Mouse (Mus musculus): ENCODE data around the gene Crygn.
A peak's percentile ranks its signal among the peaks of the same experiment; 100 is the strongest.

Gene Crygn

DNA sequence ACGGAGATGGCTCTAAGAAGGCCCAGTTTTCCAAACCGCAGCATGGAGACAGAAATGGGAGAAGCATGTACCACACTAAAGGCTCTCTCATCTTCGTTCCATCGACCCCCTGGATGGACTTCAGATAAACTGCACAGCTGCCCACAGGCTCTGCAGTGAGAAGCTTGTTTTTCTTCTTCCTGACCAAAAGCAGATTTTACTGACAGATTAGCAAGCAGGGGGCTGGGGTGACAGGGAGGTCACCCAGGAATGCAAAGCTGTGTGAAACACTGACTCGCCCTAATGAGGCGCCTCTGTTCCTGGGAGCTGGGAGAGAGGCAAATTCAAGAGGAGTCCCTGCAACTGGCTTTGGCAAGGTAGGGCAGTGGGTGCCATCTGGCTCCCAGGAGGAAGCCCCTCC lies 10.3 kb downstream of the Crygn start:
- no peak for DNase-seq (ENCODE audit: low spot score in 2 of 2)

DNA sequence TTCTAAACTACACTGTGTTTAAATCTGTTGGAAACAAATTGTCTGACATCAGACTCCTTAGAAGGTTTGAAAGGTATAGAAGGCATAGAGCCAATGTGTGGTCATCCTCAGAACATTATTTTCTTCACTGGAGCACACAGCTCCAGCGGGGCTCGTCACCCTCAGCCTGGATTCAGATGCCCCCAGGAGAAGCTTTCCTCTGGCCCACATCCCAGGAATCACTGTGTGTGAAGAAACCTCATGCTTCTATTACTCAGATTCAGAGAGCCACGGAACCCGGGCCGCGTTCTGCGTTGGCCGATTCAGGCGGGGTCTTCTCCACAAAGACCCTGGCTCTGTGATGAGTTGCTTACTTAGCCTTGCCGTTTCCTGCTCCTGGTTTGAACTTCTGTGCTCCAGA lies 13.9 kb downstream of the Crygn start:
- no peak for DNase-seq (ENCODE audit: low spot score in 2 of 2)

DNA sequence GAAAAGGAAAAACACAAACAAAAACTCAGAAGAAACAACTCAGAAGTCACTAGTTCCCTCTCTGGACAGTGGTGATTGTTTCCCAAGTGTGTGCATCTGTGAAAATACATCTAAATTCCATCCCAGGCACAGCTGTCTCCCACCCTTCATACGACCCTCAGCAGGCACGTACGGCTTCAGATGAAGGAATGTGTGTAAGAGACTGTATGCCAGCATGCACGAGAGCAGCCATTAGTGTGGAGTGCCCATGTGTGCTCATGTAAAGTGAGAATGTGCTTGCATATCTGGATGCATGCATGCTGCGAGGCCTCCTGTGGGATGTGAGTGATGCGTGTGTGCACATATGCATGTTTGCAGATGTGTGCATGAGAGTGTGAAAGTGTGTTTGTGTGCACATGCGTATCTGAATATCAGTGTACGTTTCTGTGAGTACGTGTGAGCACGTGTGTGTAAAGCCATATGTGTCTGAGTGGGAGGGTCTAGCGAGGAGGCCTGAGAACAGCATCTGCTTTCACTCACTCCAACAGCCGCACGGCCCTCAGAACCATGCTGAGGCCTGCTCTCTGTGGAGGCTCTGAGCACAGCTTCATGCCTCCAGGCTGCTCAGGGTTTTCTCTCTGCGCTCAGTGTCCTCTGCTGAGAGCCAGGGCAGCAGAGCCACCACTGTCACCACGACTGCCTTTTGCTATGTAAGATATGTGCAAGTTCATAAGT lies 16.5 kb downstream of the Crygn start:
- no peak for DNase-seq (ENCODE audit: low spot score in 2 of 2)

DNA sequence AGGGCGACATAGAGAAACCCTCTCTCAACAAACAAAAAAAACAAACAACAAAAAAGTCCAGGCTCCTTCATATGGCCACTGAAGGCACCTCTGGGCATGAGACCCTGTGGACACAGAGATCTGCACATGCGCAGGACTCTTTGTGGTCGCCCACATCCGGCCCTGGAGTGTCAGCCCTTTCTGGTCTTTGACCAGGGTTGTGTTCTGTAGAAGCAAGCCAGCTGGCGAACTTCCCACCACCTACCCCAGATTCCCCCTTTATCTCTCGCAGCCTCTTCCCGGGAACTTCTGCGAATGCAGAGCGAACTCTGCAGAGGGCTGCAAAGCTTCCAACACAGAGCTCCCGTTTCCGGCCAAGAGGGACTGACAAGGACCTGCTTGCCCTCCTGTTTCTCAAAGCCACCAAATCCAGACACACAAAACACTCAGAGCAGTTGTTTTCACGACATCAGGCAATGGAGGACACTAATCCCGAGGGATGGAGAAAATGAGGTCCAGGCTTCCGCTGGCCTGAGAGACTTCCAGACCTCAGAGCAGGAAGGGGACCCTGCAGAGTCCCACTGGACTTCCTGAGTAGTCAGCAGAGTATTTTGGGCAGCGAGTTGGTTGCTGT lies 18.6 kb downstream of the Crygn start:
- DNase-seq (ENCODE audit: low spot score in 2 of 2), result peak; percentile 78 to 80

DNA sequence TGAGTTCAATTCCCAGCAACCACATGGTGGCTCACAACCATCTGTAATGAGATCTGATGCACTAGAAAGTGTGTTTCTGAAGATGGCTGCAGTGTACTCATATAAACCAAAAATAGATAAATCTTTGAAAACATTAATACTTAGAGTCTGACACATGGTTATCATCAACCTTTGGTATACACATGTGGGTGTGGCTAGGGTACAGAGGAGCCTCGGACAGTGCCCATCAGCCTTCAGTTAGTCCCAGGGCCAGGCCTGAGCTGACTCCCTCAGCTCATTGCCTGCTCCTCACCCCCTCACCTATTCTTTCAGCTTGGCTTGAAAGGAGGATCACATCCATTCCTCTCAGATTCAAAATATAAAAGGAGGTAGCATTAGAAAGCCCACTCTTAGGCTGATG lies 19.3 kb downstream of the Crygn start:
- DNase-seq (ENCODE audit: low spot score in 2 of 2), result no peak

DNA sequence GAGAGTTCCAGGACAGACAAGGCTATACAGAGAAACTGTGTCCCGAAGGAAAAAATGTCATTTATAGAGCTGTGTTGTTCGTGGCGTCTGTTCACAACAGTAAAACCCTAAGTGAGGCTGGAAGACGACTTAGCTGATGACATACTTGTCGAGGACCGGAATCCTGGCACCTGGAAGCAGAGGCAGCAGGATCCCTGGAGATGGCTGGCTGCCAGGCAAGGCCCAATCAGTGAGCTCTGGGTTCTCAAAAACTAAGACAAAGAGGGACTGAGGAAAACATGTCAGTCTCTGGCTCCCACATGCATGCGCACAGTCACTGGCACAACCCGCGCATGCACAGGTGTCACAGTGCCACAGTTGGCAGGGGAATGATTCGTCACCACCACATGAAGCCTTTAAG lies 20.2 kb downstream of the Crygn start:
- DNase-seq (ENCODE audit: low spot score in 2 of 2), result no peak

DNA sequence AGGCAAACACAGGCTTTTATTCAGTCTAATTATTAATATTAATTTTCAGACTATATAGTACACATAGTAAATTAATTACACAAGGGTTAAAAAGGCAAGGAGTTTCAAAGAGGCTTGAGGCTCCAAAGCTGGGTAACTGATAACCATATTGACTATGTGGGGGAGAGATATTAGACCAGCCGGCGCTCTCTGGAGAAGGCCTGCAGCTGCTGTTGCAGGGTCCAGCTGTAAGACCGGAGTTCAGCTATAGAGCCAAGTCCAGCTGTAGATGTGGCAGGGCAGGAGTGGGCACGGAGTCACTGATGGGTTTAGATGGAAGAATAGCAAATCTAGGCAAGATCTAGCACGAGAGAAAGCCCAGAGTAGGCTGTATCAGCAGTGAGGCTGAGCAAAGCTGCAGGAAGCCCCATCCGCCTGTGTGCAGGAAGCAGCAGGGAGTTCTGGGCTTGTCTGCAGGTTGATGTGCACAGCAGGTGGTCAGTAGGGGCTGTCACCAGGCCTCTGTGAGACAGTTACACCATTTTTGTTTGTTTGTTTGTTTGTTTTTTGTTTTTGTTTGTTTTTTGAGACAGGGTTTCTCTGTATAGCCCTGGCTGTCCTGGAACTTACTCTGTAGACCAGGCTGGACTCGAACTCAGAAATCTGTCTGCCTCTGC lies 23.9 kb downstream of the Crygn start:
- DNase-seq (ENCODE audit: low spot score in 2 of 2), result no peak

DNA sequence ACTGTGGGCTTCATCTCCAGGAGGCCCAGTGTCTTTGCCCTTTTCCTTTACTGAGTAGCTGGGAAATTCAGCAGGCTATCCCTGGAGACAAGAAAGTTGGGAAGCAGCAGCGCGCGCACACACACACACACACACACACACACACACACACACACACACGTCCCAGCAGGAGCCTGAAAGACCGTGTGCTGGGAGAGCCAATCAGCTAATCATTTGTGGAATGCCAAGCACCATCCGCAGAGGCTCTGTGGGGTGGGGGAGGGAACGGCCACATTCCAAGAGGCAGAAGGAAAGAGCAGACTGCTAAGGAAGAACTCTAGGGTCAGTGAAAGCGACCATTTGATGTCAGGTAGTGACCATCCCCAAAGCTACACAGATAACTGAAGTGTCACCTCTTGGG lies 24.7 kb downstream of the Crygn start:
- DNase-seq (ENCODE audit: low spot score in 2 of 2), result no peak

DNA sequence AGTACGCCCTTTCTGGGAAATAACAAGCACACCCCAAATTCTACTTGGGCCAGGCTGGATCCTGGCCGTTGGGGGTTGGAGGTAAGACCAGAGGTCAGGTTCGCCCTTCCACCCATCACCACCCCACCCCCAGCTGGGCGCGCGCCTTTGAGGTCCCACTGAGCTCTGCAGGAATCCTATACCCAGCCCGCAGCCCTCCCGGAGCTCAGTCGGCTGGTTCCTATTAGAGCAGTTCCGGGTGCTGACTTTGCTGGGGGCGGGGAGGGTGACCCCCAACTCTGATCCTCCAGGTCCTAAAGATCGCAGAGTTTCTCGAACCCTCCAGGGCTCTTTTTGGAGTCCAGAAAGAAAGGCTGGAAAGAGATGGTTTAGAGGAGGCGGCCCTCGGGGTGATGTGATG lies 26.8 kb downstream of the Crygn start:
- DNase-seq (ENCODE audit: low spot score in 2 of 2), result no peak

DNA sequence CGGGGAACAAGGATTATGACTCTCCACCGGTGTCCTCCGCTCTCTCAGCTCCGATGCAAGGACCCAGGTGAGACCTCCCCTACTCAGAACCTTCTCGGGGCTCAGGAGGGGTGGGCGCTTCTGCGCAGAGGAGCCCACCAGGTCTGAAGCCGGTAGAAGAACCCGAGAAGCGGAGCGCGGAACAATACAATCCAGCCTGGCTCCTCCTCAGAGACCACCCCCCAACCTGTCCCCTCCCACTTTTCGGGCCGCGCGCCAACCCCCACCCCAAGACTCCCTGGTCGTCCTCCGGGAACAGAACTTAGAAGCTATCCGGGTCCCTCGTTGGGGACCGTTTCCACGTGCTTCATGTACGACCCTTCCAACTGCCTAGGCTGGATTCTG lies 27.3 kb downstream of the Crygn start, which contains the start of gene Wdr86:
Gene Wdr86 (minus strand): TSS at position 240 of the 384 bp plus-strand sequence.
- DNase-seq (ENCODE audit: low spot score in 2 of 2), result no peak

DNA sequence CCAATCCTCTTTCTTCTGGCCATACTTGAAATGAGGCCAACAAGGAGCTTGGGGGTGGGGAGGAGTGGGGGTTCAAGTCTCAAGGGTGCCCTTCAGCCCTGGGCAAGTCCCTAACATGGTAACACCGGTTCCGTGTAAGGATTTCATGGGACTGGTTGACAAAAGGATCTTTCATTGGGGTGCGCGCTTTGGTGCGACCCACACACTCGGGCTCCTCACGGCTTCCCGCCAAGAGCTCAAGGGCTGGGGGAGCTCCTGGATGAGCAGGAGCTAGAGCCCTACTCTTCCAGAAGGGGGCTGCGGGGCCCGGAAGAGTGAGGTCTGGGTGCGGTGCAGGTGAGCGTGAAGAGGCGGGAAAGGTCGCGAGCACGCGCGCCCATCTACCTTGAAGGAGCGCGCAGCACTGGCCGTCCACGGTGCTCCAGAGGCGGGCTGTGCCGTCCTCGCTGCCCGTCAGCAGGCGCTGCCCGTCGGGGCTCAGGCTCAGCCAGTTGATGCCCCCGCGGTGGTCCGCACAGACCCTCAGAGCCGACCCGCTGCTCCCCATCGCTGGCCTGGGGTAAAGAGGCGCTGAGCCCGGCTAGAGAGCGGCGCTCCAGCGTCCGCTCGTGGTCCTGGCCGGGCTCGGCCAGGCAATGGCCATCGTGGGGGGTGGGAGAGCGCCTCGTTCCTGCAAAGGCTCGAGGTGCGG lies 27.9 kb downstream of the Crygn start:
- DNase-seq (ENCODE audit: low spot score in 2 of 2), result no peak

DNA sequence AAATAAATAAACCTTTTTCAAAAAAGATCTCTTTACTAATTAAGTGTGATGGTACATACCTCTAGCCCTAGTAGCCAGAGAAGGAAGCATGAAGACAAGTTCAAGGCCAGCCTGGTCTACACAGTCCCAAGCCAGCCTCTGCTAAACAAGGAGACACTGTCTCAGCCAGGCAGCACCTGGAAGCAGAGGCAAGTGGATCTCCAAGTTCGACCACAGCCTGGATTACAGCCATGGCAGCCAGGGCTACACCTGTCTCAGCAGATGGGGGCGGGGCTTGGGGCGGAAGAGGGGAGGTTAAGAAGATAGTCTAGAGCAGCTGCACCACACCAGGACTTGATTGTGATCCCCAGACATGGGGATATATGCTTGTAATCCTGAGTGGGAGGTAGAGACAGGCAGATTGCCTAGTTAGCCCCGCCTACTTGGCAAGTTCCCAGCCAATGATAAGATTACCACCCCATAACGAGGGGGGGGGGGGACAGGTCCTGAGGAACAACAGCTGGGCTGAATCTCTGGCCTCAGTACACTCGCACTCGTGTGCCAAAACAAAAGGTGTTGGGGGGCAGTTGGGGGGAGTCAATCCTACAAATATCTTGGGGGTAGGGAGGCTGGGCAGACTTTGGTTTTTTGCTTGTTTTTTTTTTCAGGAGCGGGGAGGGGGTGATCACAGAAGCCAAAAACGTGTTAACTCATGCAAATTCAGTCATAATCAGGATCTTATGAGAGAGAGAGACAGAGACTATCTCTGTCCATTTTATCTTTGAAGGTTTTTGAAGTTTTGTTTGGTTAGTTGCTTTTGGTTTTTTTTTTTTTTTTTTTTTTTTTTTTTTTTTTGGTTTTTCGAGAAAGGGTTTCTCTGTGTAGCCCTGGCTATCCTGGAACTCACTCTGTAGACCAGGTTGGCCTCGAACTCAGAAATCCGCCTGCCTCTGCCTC lies 30.6 kb downstream of the Crygn start:
- DNase-seq (ENCODE audit: low spot score in 2 of 2), result no peak

DNA sequence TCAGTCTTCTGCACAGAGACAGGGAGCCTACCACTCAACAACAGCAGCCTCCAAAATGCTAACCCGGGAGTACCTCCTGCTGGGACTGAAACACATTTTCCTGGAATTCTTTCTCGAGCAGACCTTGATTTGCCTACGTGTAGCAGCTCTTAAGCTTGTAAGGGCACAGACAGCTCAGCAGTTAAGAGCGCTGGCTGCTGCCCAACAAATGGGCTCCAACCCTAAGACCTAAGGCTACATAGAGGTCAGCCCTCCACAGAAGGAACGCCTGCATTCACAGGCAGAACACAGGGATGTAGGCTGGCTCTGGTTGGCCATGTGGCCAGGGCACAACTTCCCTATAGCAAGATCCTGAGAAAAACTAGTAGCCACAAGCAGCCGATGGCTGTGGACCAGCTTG lies 31.9 kb downstream of the Crygn start:
- DNase-seq (ENCODE audit: low spot score in 2 of 2), result no peak

DNA sequence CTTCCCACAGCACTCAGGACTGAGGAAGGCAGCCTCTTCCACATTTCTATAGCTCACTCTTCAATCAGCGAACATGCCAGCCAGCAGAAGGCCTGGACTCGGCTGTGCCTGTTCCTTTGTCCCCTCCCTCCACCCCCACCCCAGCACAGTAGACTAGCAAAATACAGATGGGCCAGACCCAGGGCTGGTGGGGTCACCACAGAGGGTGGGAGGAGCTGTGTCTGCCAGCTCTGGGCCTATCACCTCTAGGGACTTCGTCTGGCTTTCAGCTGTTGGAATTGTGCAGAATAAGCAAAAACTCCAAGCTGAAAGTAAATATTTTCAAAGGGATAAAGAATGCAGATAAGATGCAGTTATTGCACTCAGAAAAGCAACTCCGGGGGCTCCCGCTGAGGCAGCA lies 33.0 kb downstream of the Crygn start:
- DNase-seq (ENCODE audit: low spot score in 2 of 2), result no peak

DNA sequence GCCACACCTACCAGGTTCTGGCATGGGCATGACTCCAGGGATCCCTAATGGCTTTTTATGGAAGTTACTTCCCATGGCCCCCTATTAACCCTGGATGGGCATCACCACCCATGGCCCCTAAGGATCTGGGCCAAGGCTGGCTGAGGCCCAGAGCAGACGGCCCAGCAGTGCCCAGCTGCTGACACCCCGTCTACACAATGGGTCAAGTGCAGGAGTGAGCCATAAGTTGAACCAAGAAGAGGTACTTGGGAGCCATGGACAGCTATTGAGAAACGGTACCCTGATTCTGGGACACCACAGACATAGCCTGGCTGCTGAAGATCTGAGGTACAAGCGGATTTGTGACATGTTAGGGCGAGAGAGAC lies 33.6 kb downstream of the Crygn start:
- DNase-seq (ENCODE audit: low spot score in 2 of 2), result no peak

DNA sequence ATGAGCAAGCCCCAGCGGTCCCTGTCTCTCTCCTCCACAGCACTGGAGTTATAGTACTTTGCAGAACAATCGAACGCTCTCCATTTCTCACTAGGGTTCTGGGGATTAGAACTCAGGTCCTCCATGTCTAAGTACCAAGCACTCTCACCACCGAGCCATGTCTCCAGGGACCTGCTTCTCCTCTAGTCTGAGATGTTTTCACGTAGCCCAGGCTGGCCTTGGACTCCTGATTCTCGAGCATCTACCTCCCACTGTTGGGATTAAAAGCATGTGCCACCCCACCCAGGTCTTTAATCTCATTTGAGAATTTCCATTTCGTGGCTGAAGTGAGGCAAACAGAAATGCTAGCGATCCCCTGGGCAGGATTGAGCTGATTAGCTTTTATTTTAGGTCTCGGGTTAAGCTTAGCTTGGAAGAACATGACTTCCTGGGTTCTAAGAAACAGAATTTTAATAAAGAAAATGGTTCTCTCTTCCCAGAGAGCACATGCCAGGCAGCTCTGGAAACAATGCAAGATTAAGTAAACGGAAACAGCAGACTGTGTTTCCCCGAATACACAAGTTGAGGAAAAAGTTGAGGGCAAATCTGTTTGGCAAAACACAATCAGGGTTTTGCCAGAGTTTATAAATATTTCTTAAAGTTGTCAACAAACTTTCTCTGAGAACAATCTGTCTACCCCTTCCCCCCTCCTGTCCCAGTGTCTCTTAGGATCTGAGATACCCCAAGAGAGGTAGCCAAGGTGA lies 34.1 kb downstream of the Crygn start:
- no peak for DNase-seq (ENCODE audit: low spot score in 2 of 2)

DNA sequence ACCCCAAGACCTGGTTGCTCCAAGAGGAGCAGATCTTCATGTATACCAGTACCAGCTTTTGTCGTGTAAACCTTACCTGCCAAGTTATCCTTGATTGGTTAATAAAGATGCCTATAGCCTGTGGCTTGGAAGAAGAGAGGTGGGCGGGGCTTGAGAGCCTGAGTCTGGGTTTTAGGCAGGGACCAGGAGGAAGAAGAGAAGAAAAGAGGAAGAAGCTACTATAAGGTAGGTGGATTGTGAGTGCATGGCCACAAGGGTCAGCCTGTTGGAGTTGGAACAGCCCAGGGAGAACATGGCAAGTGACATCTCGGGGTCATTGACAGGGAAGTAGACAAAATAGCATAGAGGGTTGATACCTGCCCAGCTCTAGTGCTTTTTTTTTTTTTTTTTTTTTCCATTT lies 38.0 kb downstream of the Crygn start:
- DNase-seq (ENCODE audit: low spot score in 2 of 2), result no peak

DNA sequence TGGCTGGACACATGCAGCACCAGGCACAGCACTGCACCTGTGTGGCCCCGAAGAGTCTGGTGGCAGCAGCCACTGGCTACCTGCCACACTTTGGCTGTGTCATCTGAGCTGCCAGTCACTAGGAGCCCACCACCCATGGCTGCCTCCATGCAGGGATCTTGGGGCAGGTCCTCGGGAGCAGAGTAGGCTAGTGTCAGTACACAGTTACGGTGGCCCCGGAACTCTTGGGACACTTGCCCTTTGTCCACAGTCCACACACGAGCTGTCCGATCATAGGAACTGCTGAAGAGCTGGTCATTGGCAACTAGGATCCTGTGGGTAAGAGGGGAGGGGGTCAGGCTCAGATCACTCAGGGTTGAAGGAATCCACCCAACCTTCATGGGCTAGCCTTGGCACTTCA lies 39.7 kb downstream of the Crygn start:
- no peak for DNase-seq (ENCODE audit: low spot score in 2 of 2)

DNA sequence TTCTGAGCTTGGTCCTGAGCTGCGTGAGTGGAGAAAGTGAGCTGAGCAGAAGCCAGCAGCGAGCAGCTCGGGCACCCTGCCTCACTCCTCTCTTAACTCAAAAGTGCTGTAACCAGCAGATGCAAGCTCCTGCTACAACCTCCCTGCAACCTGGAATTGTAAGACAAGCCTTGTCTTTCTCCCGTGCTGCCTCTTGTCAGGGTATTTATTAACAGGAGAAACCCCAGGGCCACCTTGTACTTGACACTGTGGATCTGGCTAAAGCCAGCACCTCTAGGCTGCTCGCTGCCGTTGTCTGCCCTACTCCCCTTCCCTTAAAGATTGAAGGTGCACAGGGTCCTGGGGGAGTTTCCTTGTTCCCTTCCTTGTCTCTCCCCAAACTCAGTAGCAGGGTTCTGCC lies 43.8 kb downstream of the Crygn start:
- DNase-seq (ENCODE audit: low spot score in 2 of 2), result no peak

DNA sequence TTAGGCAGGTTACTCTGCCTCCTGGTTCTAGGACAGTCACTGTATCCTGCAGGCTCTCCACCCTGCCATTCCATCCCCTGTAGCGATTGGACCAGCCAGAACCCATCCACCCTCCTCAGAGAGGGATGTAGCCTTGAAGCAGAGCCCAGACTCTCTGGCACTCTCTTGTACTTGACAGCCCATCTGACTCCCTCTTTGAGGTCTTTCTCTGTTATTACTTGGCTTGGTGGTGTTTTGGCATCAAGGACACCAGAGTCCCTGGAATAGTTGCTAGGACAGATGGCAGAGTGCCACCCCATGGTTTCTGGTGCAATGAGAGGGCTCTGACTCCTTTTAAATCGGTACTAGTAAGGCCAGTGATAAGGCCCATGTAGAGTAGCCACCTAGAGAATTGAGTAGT lies 44.6 kb downstream of the Crygn start:
- DNase-seq (ENCODE audit: low spot score in 2 of 2), result no peak

DNA sequence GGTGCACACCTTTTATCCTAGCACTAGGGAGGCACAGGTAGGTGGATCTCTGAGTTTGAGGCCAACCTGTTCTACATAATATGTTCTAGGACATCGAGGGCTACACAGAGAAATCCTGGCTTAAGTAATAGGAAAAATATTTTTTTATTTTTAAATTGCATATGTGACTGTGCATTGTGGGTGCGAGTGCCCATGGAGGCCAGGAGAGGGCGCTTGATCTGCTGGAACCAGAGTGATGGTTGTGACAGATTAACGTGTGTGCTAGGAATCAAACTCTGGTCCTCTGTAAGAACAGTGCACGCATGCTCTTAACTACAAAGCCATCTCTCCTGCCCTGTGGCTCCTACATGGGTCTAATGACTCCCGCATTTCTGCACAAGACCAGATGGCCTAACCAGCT lies 46.2 kb downstream of the Crygn start:
- no peak for DNase-seq (ENCODE audit: low spot score in 2 of 2)

Data from spleen, postnatal 36 days (tissue).